Mouse (Mus musculus) liver, embryonic 18 days (tissue): ENCODE results near the gene C2cd4d. TPM values are rescaled to one million over a fixed set of nuclear protein-coding genes. Genes with fewer than 3 reads are reported as not detected.

Experiments
- polyA plus RNA-seq: library from polyadenylated mRNA; depleted of rRNA; stranded (reverse); fragments of >200 nt; gene quantifications from 2 replicates; pipeline ENCODE4 v1.2.3, GENCODE M21; 2012; rRNA removed

The C2cd4d gene
- 0.08 TPM in 2 replicates for polyA plus RNA-seq

DNA sequence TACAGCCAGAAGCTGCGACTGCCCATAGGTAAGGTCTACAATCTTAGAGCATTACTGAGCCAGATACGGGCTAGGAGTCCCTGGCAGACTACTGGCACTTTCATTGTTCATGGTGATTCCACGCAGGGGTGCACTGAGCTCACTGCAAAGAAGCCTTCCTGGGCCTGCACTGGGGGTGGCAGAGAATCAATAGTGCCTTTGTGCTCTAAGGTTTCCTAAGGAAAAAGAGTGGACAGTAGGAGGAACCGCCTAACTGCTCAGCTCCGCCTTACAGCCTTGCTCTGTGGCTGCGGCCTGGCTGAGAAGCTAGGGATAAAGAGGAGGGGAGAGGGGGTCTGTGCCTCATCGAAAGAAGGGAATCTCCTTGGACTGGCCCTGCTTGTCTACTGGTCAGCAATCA is at the start of gene C2cd4d:
C2cd4d (plus strand) TSS at position 301 of the 400 bp plus-strand sequence.

DNA sequence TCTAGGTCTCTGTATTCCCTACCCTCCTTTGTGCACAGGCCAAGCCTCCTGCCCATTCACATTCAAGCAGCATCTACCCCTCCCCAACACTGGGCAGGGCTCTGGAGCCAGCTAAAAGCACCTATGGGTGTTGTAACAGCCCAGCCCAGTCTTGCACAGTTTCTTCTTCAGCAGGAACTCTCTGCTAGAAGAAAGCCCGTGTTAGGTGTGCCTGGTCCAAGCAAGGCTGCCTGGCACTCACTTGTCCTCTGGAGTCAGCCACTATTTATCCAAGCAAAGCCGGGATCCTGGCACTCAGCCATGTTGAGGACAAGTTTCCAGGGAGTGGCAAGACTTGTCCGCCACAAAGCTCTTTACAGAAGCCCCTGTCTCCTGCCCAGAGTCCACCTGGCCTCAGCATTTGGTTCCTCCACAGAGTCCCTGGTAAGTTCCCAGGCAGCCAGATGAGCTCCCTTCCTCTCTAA is 20.2 kb upstream of the C2cd4d start, which contains the start of gene Them5:
Them5 (plus strand) TSS at position 141 of the 464 bp plus-strand sequence.

DNA sequence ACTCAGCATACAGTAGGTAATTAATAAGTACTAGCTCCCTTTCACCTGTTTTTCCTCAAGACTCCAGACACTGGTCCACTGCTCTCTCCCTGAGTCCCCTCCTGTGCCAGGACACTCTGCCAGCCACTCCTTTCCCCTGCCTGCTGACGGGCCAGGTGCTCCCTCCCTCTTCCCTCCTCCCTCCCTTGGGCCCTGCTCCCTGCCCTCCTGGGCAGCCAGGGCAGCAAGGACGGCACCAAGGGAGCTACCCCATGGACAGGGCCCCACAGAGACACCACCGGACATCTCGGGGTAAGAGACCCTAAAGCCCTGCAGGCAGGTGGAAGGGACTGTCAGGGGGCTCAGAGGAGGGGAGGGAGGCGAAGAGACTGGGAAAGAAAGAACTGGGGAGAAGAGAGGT is 10.4 kb downstream of the C2cd4d start, which contains the start of gene Rorc:
Rorc (plus strand) TSS at position 154 of the 400 bp plus-strand sequence.

DNA sequence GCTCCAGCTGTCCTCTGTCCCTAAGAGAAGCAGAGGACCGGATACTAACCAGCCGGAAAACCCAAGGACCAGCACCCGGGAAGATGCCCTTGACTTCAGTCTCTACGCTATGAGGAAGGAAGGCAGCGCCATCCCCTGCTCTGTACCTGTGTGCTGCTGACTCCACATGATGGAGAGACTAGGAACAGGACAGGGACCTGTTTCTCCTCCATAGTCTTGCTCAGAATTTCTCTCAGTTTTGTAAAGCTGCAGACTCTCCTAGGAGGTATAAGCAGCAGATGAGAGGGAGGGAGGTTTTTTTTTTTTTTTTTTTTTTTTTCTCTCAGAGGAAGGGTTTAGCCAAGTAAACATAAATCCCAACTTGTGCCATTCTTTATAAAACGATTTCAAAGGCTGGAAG is 36.0 kb downstream of the C2cd4d start, which contains the start of gene Lingo4:
Lingo4 (plus strand) TSS at position 301 of the 400 bp plus-strand sequence.

DNA sequence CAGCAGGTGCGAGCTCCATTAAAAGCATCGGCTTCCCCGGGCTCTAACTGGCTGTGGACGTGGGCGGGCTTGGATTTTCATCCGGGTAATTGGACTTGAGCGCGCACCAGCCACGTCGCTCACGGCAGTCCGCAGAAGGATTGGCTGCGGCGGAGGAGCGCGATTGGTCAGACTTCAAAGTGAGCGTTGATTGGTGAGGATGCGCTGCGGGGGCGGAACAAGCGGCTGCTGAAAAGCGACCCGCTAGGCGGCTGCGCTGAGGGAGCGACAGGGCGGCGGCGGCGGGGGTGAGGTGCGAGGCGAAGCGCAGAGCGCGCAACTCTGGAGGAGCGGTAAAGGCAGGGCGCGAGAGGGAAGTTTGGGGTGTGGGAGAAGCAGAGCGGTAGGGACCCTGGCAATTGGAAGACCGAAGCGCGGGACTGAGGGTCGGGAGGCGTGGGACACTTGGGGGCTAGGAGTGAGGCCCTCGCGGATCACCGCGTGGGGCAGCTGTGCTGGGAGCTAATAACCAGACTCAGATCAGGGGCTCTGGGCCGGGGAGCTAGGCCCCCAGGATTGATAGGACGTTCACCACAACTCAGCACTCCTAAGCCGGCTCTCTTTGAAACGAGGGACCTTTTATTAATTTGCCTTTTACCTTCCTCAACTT is 50.9 kb downstream of the C2cd4d start, which contains the start of gene Tdrkh:
Tdrkh (plus strand) TSS at position 243 of the 649 bp plus-strand sequence.

Other genes with a start within 250 kb of the C2cd4d start
- not detected in 2 replicates for gene Gm10696, start 184.2 kb upstream of the C2cd4d start, polyA plus RNA-seq
- not detected in 2 replicates for gene Gm5286, start 165.7 kb upstream of the C2cd4d start, polyA plus RNA-seq
- gene Gm4778, start 98.4 kb upstream of the C2cd4d start, polyA plus RNA-seq: not detected in 2 replicates
- gene Them4, start 52.3 kb upstream of the C2cd4d start, polyA plus RNA-seq: 4.2 TPM in 2 replicates
- not detected in 2 replicates for gene Them5, start 20.3 kb upstream of the C2cd4d start, polyA plus RNA-seq
- gene Rorc, start 10.4 kb downstream of the C2cd4d start, polyA plus RNA-seq: 3.4 and 5.7 TPM in 2 replicates
- gene Lingo4, start 36.1 kb downstream of the C2cd4d start, polyA plus RNA-seq: 0.02 and 0.03 TPM in 2 replicates
- 2.6 and 2.8 TPM in 2 replicates for gene Tdrkh, start 50.8 kb downstream of the C2cd4d start, polyA plus RNA-seq
- gene Mrpl9, start 80.9 kb downstream of the C2cd4d start, polyA plus RNA-seq: 31.1 and 34.7 TPM in 2 replicates
- 0.13 TPM in 1 of 2 replicates, not detected in the other for gene Oaz3, start 81.5 kb downstream of the C2cd4d start, polyA plus RNA-seq
- gene Celf3, start 115.9 kb downstream of the C2cd4d start, polyA plus RNA-seq: 0.02 and 0.06 TPM in 2 replicates
- 0.05 and 0.10 TPM in 2 replicates for gene Riiad1, start 117.9 kb downstream of the C2cd4d start, polyA plus RNA-seq
- gene Snx27, start 220.3 kb downstream of the C2cd4d start, polyA plus RNA-seq: 4.8 and 5.2 TPM in 2 replicates